Mouse (Mus musculus) embryonic facial prominence, embryonic 14.5 days (tissue): ENCODE data around the gene Atp2b2. TPM values are rescaled to one million over a fixed set of nuclear protein-coding genes. Genes with fewer than 3 reads are reported as not detected.

Experiments
- ATAC-seq: fragments of 200-750 bp; cut with Nextera tagmentation; 2 replicates; pipeline ENCODE4 v1.8.0; 2017; ENCODE audit warnings: low read depth, moderate number of reproducible peaks, moderate TSS enrichment
- DNase-seq: peaks from one replicate; pipeline ENCODE4 v3.0.0-alpha.2; 2015; ENCODE audit warnings: low spot score
- H3K27ac ChIP-seq: fragments of 300-500 bp; sonication (generic); replicated peaks from 2 replicates; pipeline ENCODE4 v1.5.1; 2014; ENCODE audit warnings: low read depth, mild to moderate bottlenecking, low read length, moderate library complexity
- H3K27me3 ChIP-seq: fragments of 300-500 bp; sonication (generic); replicated peaks from 2 replicates; pipeline ENCODE4 v1.6.1; 2014; ENCODE audit warnings: low read length; ENCODE audit not compliant: control insufficient read depth, insufficient read depth
- H3K36me3 ChIP-seq: fragments of 300-500 bp; sonication (generic); 2 replicates; pipeline ENCODE4 v1.6.1; 2014; ENCODE audit warnings: low read length, mixed read lengths; ENCODE audit not compliant: control insufficient read depth, insufficient read depth
- H3K4me1 ChIP-seq: fragments of 300-500 bp; sonication (generic); 2 replicates; pipeline ENCODE4 v1.6.1; 2014; ENCODE audit warnings: antibody characterized with exemption, low read length; ENCODE audit not compliant: control insufficient read depth, insufficient read depth
- H3K4me2 ChIP-seq: fragments of 300-500 bp; sonication (generic); 2 replicates; pipeline ENCODE4 v1.6.1; 2014; ENCODE audit warnings: low read depth, mild to moderate bottlenecking, low read length, moderate library complexity, mixed read lengths
- H3K4me3 ChIP-seq: fragments of 300-500 bp; sonication (generic); 2 replicates; pipeline ENCODE4 v1.5.1; 2014; ENCODE audit warnings: low read depth, mild to moderate bottlenecking, low read length
- H3K9ac ChIP-seq: fragments of 300-500 bp; sonication (generic); 2 replicates; pipeline ENCODE4 v1.6.1; 2014; ENCODE audit warnings: low read depth, mild to moderate bottlenecking, low read length, moderate library complexity, mixed read lengths
- H3K9me3 ChIP-seq: fragments of 300-500 bp; sonication (generic); 2 replicates; pipeline ENCODE4 v1.6.1; 2016; ENCODE audit warnings: low read length; ENCODE audit not compliant: control insufficient read depth
- WGBS: fragments of 180-500 bp; shearing (Covaris S2); extraction: QIAGEN DNeasy Blood & Tissue Kit; methylation state at CpG from one replicate; pipeline ENCODE4 v1.1.7; 2014; 5-methylcytosine and 5-hydroxymethylcytosine counted together
- polyA plus RNA-seq: library from polyadenylated mRNA; unstranded; fragments of >200 nt; fragmentation: Nextera tagmentation; extraction: Ambion mirVana; gene quantifications from 2 replicates; pipeline ENCODE4 v1.2.1, GENCODE M21; 2014

Atp2b2 gene
- polyA plus RNA-seq, 1 experiment from 2014 or later, result 1.4 TPM

- H3K9me3 ChIP-seq, result no peaks in the 10 kb centered on the region
- no peaks in the 10 kb centered on the region for H3K4me1 ChIP-seq
- H3K4me2 ChIP-seq, result no peak overlapping the region
- DNase-seq (no peak), ATAC-seq (no peak)
- 94% methylated on average over 2 of the region's 2 CpGs for WGBS
- no peak overlapping the region for H3K9ac ChIP-seq
- no peaks in the 10 kb centered on the region for H3K27me3 ChIP-seq
- no peak overlapping the region for H3K27ac ChIP-seq
- no peak overlapping the region for H3K4me3 ChIP-seq
- no peaks in the 10 kb centered on the region for H3K36me3 ChIP-seq
Measured at GRCm38 (mm10) chr6:114063100-114063499, 20.7 kb upstream of the Atp2b2 start.

DNA sequence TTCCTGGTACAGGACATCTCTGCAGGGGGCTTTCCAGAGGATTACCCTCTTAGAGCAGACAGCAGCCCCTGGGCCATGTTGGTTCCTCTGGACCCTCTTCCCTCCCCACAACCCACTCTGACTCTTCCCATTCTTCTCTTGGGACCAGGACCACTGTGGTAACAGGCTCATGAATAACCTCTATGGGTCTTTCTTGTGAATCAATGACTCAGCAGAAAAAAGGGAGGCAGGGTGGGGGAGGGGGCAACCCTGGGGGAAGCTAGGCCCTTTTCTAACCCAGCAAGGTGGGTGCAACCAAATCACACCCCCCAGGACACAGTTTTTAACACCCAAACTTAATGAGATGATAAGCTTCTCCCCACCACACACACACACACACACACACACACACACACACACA is 20.3 kb upstream of the Atp2b2 start:
- DNase-seq (no peak), ATAC-seq (no peak)
- no peak overlapping the region for H3K9ac ChIP-seq
- H3K27me3 ChIP-seq, result no peaks in the 10 kb centered on the region
- no peaks in the 10 kb centered on the region for H3K4me1 ChIP-seq
- no peaks in the 10 kb centered on the region for H3K36me3 ChIP-seq
- no peak overlapping the region for H3K4me3 ChIP-seq
- no peaks in the 10 kb centered on the region for H3K9me3 ChIP-seq
- H3K27ac ChIP-seq, result no peak overlapping the region
- no peak overlapping the region for H3K4me2 ChIP-seq

GRCm38 (mm10) chr6:114059206-114059605 is 16.8 kb upstream of the Atp2b2 start:
- Histone ChIP-seq H3K4me2 (no peak overlapping the region), H3K4me1 (no peaks in the 10 kb centered on the region), H3K27me3 (no peaks in the 10 kb centered on the region), H3K9ac (no peak overlapping the region), H3K9me3 (no peaks in the 10 kb centered on the region), H3K4me3 (no peak overlapping the region), H3K36me3 (no peaks in the 10 kb centered on the region), H3K27ac (no peak overlapping the region)
- WGBS, result 84% methylated on average over 7 of the region's 7 CpGs
- DNase-seq (no peak), ATAC-seq (no peak)

GRCm38 (mm10) chr6:114058030-114058808 is 15.8 kb upstream of the Atp2b2 start:
- Histone ChIP-seq H3K27me3 (no peaks in the 10 kb centered on the region), H3K4me2 (no peak overlapping the region), H3K36me3 (no peaks in the 10 kb centered on the region), H3K4me1 (no peaks in the 10 kb centered on the region), H3K4me3 (no peak overlapping the region), H3K27ac (no peak overlapping the region), H3K9me3 (no peaks in the 10 kb centered on the region), H3K9ac (no peak overlapping the region)
- ATAC-seq (no peak), DNase-seq (no peak)
- WGBS, result 68% methylated on average over 15 of the region's 15 CpGs

DNA sequence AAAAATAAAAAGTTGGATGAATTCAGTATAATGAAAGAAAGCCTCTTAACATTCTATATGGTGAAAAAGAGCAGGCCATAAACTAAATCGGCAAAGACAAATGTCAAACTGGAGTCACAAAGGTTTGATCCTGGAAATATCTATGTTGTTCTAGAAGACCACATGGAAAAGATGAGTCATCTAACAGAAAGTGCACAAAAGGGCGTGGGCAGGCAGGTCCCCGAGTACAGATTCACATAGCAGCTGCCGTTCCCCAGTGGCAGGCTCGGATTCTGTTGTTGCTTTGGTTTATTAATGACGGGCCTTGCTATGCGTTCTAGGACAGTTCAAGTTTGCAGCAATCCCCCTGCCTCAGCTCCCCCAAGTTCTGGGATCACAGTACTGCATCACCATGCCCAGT is 12.9 kb upstream of the Atp2b2 start:
- Histone ChIP-seq H3K36me3 (no peaks in the 10 kb centered on the region), H3K4me1 (no peaks in the 10 kb centered on the region), H3K9me3 (no peaks in the 10 kb centered on the region), H3K27me3 (no peaks in the 10 kb centered on the region), H3K9ac (no peak overlapping the region), H3K4me3 (no peak overlapping the region), H3K4me2 (no peak overlapping the region), H3K27ac (no peak overlapping the region)
- WGBS, result 84% methylated on average over 7 of the region's 7 CpGs
- ATAC-seq (no peak), DNase-seq (no peak)

- Histone ChIP-seq H3K9ac (no peak overlapping the region), H3K9me3 (no peaks in the 10 kb centered on the region), H3K4me3 (no peak overlapping the region), H3K27me3 (peaks cover 44% of the 10 kb centered on the region), H3K36me3 (no peaks in the 10 kb centered on the region), H3K27ac (no peak overlapping the region), H3K4me2 (no peak overlapping the region), H3K4me1 (no peaks in the 10 kb centered on the region)
- 69% methylated on average over 8 of the region's 8 CpGs for WGBS
- DNase-seq, result no peak
- no peak for ATAC-seq
Measured at GRCm38 (mm10) chr6:114044962-114045361, 2.5 kb upstream of the Atp2b2 start.

- no peaks in the 10 kb centered on the region for H3K36me3 ChIP-seq
- peaks cover 61% of the 10 kb centered on the region for H3K27me3 ChIP-seq
- DNase-seq (no peak), ATAC-seq (no peak)
- H3K9ac ChIP-seq, result no peak overlapping the region
- H3K27ac ChIP-seq, result no peak overlapping the region
- no peaks in the 10 kb centered on the region for H3K4me1 ChIP-seq
- 86% methylated on average over 7 of the region's 7 CpGs for WGBS
- no peaks in the 10 kb centered on the region for H3K9me3 ChIP-seq
- no peak overlapping the region for H3K4me3 ChIP-seq
- H3K4me2 ChIP-seq, result no peak overlapping the region
Measured at GRCm38 (mm10) chr6:114042836-114043235, 423 bp upstream of the Atp2b2 start.

DNA sequence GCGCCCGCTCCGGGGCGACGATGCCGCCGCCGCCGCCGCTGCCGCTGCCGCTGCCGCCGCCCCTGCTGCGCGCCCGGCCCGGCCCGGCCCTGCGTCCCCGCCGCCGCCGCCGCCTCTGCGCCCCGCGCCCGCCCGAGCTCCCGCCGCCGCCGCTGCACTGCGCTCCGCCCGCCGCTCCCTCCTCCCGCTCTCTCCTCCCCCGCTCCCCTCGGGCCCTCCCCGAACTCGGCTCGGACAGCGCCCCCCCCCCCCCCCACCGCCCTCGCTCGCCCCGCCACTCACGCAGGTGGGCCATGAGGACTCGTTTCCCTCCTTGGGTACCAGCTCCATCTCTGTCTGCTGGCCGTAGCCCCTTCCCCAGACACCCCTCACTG is 515 bp downstream of the Atp2b2 start:
- no peaks in the 10 kb centered on the region for H3K4me1 ChIP-seq
- ATAC-seq, result no peak
- WGBS, result 17% methylated on average over 1 of the region's 52 CpGs
- no peaks in the 10 kb centered on the region for H3K9me3 ChIP-seq
- H3K27me3 ChIP-seq, result peaks cover 64% of the 10 kb centered on the region
- DNase-seq, result no peak
- peak overlapping the region; percentile 53 for H3K9ac ChIP-seq
- H3K36me3 ChIP-seq, result no peaks in the 10 kb centered on the region
- no peak overlapping the region for H3K27ac ChIP-seq
- peak overlapping the region; percentile 44 for H3K4me3 ChIP-seq
- H3K4me2 ChIP-seq, result peak overlapping the region; percentile 81
